Mouse (Mus musculus) urinary bladder, postnatal 36 days (tissue): ENCODE measurements around the gene Gm8374.
"Not testable (repeated sequence)": the region's sequence is repeated elsewhere in the genome, so short reads cannot be mapped to it uniquely, and the experiment has no call there.

Source experiments
- DNase-seq, 2 experiments: peaks; one replicate each; pipeline ENCODE4 v3.0.0; 2022; ENCODE audit warnings: low spot score in 2 of 2, mixed read lengths in 1 of 2

Gene Gm8374

GRCm38 (mm10) chr14:7365034-7365433 is at the start of gene Gm8374:
Gene Gm8374, minus strand, starts transcription at chr14:7365134.
- DNase-seq = not testable (repeated sequence)

GRCm38 (mm10) chr14:7332295-7332694 is 32.6 kb downstream of the Gm8374 start, which contains the start of gene Gm5797:
Gene Gm5797, minus strand, starts transcription at chr14:7332395.
- DNase-seq = not testable (repeated sequence)

- DNase-seq = peak; percentile 1 to 5
These were observed 49.8 kb downstream of the Gm8374 start for GRCm38 (mm10) chr14:7315093-7315492.

- DNase-seq = peak; percentile 0
These were observed 50.3 kb downstream of the Gm8374 start, which contains the start of gene Gm3739 for GRCm38 (mm10) chr14:7314661-7315060. Gene Gm3739, minus strand, starts transcription at chr14:7315049.
